Mouse (Mus musculus): Measurements from ENCODE around the gene Kctd21.

Gene Kctd21

GRCm38 (mm10) chr7:97331726-97332666 is at the start of gene Kctd21, which contains the start of gene Usp35:
Kctd21 (plus strand) TSS chr7:97332327.
Usp35 (minus strand) TSS chr7:97332020.
- peak; percentile 96 for DNase-seq (ENCODE audit: low spot score)

DNA sequence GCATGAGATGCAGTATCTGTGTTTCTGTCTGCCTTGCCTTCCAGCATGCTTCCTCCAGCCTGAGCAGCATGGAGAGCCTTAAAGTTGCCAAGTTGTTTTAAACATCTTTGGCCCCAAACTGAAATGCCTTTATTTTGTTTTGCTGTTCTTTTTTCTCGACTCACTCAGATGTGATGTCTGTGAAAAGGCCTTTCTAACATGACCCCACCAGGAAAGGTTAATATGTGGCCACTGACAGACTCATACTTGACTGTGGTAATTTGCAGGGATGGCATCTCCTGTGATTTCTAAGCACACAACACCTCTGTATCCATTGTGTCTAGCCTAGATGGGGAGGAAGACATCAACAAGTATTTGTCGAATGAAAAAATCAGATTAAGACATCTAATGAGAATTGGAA is 35.1 kb upstream of the Kctd21 start:
- no peak for DNase-seq (ENCODE audit: low spot score)

GRCm38 (mm10) chr7:97297466-97297865 is 34.7 kb upstream of the Kctd21 start:
- DNase-seq (ENCODE audit: low spot score): peak; percentile 63

DNA sequence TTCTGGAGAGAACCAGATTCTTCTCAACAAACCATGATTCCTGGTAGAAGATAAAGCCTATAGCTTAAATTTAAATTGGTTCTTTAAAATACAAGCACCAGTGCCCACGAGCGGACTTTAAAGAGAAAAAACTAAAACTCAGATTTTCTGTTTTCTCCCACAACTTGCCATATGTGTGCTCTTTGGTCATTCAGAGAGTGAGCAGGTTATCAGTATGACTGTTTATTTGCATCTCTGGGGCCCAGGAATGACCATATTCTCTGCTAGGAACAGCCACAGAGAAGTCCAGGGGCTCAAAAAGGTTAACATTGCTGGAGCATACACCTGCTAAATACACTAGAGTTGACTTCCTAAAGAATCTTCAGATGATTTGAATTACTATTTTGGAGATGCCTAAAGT is 33.8 kb upstream of the Kctd21 start:
- no peak for DNase-seq (ENCODE audit: low spot score)

- peak; percentile 1 for DNase-seq (ENCODE audit: low spot score)
These were observed 33.2 kb upstream of the Kctd21 start for GRCm38 (mm10) chr7:97298943-97299342.

- DNase-seq (ENCODE audit: low spot score): peak; percentile 2
These were observed 31.2 kb upstream of the Kctd21 start for GRCm38 (mm10) chr7:97300914-97301313.

DNA sequence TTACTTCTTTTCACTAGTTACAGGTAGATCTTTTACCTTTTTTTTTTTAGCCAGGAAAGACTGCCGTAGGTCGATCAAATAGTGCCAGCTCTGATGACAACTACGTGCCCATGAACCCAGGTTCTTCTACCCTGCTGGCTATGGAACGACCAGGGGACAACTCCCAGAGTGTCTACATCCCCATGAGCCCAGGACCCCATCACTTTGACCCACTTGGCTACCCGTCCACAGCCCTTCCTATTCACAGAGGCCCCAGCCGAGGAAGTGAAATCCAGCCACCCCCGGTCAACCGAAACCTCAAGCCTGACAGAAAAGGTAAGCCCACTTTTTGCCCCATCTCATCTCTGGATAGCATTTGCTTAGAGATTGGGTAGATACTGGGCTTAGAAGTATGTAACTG is 30.8 kb upstream of the Kctd21 start:
- DNase-seq (ENCODE audit: low spot score): peak; percentile 2

- DNase-seq (ENCODE audit: low spot score): no peak
These were observed 29.9 kb upstream of the Kctd21 start for GRCm38 (mm10) chr7:97302261-97302660.

DNA sequence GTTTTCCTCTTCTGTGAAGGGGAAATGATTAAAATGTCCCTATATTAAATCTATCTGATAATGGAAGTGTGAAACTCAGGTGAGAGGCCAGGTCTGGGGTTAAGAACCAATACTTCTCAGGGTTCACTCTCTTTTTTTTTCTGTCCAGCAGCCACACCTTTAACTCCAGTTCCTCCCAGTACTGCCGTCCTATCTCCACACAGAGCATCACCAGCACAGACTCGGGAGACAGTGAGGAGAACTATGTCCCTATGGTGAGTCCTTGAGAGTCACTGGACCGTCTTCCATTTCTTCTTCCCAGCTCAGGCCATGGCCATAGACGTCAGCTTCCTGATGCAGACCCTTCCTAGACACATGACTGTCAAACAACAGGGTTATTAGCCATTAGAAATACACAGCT is 29.3 kb upstream of the Kctd21 start:
- DNase-seq (ENCODE audit: low spot score): no peak

- peak; percentile 1 for DNase-seq (ENCODE audit: low spot score)
These were observed 28.5 kb upstream of the Kctd21 start for GRCm38 (mm10) chr7:97303614-97304013.

DNA sequence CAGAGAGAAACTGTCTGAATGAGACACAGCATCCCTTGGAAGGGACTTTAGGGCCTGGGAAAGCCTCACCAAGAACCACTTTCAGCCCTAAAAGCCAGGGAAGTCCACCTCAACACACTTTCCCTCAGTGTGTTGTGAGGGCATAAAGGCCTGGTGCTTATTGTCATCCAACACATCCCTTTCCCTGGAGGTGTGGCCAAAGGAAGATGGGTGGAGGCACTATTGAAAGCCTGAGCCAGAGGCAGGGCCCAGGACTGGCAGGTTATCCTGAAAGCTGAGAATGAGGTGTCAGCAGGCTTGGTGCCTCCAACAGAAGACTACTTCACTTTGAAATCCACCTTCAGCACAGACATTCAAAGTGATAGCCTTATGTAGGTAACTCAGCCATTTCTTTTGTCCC is 27.7 kb upstream of the Kctd21 start:
- peak; percentile 1 for DNase-seq (ENCODE audit: low spot score)

DNA sequence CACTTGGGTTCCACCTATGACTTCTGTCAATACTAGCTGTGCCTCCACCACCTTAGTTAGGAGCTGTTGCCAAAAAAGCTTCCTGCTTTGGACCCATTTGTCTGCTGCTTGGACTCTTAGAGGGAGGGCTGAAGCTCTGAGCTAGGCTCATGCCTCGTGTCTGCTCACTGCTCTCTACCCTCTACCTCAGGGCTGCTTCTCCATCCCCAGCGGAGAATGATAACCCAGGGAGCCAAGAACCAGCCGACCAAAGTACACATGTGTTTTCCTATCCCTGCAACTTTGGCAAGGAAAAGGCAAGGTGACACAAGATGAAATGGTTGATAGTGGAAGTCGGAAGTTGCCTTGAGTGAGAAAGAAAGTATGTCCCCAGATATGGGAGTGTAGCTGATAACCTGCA is 26.9 kb upstream of the Kctd21 start:
- peak; percentile 1 for DNase-seq (ENCODE audit: low spot score)

DNA sequence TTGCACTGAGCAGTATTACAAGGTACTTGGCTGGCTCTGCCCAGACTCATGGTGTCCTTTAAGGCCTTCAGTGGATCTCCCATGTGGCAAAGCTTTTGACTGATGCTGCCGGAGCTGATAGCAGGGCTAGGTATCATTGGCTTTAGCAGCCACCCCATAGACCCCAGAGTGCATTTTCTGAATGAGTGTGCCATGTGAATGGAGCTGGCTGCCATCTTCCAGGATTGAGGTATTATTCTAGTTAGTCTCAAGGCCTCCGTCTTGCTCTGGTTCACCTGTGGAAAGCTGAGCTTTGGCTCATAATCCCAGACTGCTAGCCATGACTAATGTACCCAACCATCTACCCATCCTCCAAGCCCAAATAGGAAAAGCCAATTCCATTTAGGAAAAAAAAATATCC is 25.3 kb upstream of the Kctd21 start:
- no peak for DNase-seq (ENCODE audit: low spot score)

DNA sequence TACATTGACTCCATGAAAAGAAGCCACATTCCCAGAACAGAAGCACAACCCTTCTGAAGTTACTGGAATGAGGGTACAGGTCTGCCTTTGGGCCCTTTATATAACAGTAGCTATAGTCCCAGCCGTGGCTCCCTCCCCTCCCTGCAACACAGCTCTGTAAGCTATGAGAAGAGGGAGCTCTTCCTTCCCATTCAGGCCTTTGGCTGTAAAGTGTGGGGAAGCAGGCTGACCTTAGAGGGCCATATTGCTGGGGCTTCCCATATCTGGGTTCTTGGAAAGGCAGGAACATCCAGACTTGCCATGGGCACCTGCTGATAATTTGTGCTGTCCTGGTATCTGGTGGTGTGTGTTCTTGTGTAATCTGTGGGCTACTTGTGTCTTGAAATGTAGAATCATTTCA is 24.6 kb upstream of the Kctd21 start:
- no peak for DNase-seq (ENCODE audit: low spot score)

DNA sequence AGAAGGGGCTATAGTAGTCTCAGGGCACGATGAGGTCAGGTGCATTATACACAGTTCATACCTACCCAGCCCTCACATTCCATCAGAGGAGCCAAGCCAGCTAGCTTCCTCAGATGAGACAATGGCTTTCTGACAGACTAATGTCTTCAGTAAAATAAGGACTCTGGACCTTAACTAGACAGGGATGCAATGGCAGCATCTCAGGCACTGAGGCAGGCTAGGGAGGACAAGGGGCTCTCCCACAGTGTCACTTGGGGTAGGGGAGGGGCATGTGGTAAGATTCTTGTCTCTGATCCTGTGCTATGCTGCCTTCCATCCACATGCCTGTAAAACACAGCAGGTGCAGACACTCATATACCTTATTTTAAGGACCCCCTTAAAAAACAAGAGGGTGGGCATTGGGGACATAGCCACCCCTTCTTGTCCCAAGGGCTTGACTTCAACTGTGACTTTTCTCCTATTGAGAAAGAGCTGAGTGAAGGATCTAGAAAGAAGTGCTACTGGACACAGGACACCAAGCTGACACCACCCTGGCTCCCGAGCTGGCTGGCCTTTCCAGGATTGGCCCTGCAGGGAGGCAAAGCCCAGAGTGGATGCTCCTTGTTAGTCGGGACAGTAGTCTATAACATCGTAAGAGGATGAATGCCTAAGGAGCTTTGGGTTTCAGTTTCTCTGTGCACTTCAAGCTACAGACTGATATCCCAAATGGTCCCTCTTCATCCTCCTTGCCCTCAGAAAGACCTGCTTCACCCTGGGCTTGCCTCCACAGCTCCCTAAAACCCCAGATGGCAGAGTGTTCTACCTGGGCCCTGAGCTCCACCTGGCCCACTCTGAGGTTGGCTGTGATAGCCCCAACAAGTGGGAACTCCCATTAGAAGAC is 22.4 kb upstream of the Kctd21 start:
- peak; percentile 2 for DNase-seq (ENCODE audit: low spot score)

DNA sequence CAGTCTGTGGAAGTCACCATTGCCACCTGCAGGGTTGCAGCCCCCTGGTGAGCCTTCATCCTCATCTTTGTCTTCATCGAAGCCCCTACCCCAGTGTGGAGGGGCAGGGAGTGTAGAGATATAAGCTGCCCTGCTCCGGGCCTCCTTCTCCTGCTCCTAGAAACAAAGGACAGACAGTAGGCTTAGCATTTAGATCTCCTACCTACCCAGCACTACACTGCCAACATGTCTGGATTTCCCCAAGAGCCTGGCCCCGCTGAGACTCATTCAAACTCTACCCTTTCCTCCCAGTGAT is 21.8 kb upstream of the Kctd21 start:
- DNase-seq (ENCODE audit: low spot score): no peak

- no peak for DNase-seq (ENCODE audit: low spot score)
These were observed 20.5 kb upstream of the Kctd21 start for GRCm38 (mm10) chr7:97311620-97312019.

GRCm38 (mm10) chr7:97312196-97312595 is 19.9 kb upstream of the Kctd21 start:
- no peak for DNase-seq (ENCODE audit: low spot score)

DNA sequence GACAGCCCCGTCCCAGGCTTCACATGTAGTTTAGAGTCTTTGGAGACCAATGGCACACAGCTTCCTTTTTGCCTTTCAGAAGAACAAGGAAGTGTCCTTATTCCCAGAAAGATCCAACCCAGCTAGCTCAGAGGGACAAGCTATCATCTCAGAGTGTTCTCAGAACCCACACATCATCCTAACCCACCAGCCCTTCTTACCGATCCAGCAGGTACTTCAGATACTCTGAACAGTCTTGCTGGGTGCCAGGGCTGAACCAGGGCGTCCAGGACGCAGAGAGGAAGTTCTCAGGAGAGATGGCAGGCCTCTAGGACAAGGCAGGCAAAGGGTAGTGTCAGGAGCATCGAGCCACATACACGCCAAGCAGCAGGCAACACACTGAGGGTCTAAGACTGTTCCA is 19.3 kb upstream of the Kctd21 start:
- DNase-seq (ENCODE audit: low spot score): no peak

GRCm38 (mm10) chr7:97313364-97313995 is 18.6 kb upstream of the Kctd21 start:
- no peak for DNase-seq (ENCODE audit: low spot score)

GRCm38 (mm10) chr7:97314646-97315045 is 17.5 kb upstream of the Kctd21 start:
- DNase-seq (ENCODE audit: low spot score): no peak

GRCm38 (mm10) chr7:97315656-97316055 is 16.5 kb upstream of the Kctd21 start:
- no peak for DNase-seq (ENCODE audit: low spot score)

- no peak for DNase-seq (ENCODE audit: low spot score)
These were observed 14.4 kb upstream of the Kctd21 start for GRCm38 (mm10) chr7:97317706-97318105.
